Mouse (Mus musculus): ENCODE measurements around the gene Hsdl1. TPM values are rescaled to one million over a fixed set of nuclear protein-coding genes. Genes with fewer than 3 reads are reported as not detected.
A peak's percentile ranks its signal among the peaks of the same experiment; 100 is the strongest.

The Hsdl1 gene
- 40.4 and 42.2 TPM in 2 replicates for polyA plus RNA-seq (2014; fragmentation: Nextera tagmentation; extraction: Ambion mirVana)

- DNase-seq (ENCODE audit: low spot score): peak; percentile 96
- peak within 1 kb of the TSS; percentile 82 for H3K9ac ChIP-seq (ENCODE audit: low read depth, low read length)
- WGBS: under 1% methylated on average over 86 of the region's 97 CpGs
- peak within 1 kb of the TSS; percentile 72 for H3K27ac ChIP-seq (ENCODE audit: low read depth, low read length)
- peak; percentile 86 for ATAC-seq (replicated peaks; ENCODE audit: low FRiP score)
- H3K36me3 ChIP-seq (ENCODE audit: control insufficient read depth, insufficient read depth, low read length): no peaks in the 10 kb centered on the region
- H3K9me3 ChIP-seq (ENCODE audit: control insufficient read depth, low read length): no peaks in the 10 kb centered on the region
- no peaks in the 10 kb centered on the region for H3K27me3 ChIP-seq (replicated peaks; ENCODE audit: control insufficient read depth, insufficient read depth, low read length)
- peak within 1 kb of the TSS; percentile 88 for H3K4me3 ChIP-seq (ENCODE audit: low read depth, low read length)
- H3K4me2 ChIP-seq: peak within 1 kb of the TSS; percentile 99
- peaks cover 27% of the 10 kb centered on the region for H3K4me1 ChIP-seq (replicated peaks; ENCODE audit: control insufficient read depth, insufficient read depth, low read length)
Measured at GRCm38 (mm10) chr8:119574437-119575365, at the start of gene Hsdl1, which contains the start of gene Dnaaf1. TSS of gene Hsdl1 (minus strand) at chr8:119575183. TSS of gene Dnaaf1 (plus strand) at chr8:119575235.

- Histone ChIP-seq H3K4me1 (replicated peaks; ENCODE audit: control insufficient read depth, insufficient read depth, low read length) (peaks cover 13% of the 10 kb centered on the region), H3K4me2 (no peak overlapping the region), H3K27ac (ENCODE audit: low read depth, low read length) (no peak overlapping the region), H3K36me3 (ENCODE audit: control insufficient read depth, insufficient read depth, low read length) (no peaks in the 10 kb centered on the region), H3K9me3 (ENCODE audit: control insufficient read depth, low read length) (no peaks in the 10 kb centered on the region), H3K9ac (ENCODE audit: low read depth, low read length) (no peak overlapping the region), H3K27me3 (replicated peaks; ENCODE audit: control insufficient read depth, insufficient read depth, low read length) (no peaks in the 10 kb centered on the region; the same call in 1 of the 2 replicates), H3K4me3 (ENCODE audit: low read depth, low read length) (no peak overlapping the region)
- 86% methylated on average over 1 of the region's 1 CpGs for WGBS
- DNase-seq (ENCODE audit: low spot score) (no peak), ATAC-seq (replicated peaks; ENCODE audit: low FRiP score) (no peak)
Measured at GRCm38 (mm10) chr8:119623744-119624143, 48.8 kb upstream of the Hsdl1 start.

DNA sequence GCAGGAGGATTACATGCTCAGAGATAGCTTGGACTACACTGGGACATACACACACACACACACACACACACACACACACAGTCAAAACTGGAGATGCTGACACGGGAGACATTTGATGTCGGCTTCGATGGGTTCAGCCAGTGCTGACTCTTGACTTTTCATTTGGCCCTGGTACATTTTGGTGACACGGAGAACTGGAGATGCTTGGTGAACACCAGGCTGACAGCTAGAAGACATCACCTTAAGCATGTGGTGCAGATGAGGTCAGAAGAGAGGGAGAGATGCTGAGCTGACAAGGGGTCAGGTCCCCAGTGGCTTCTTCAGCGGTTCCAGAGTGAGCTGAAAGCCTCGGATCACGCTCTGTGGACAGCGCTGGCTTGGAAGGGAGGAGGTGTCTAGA, 48.1 kb upstream of the Hsdl1 start:
- Histone ChIP-seq H3K4me3 (ENCODE audit: low read depth, low read length) (no peak overlapping the region), H3K36me3 (ENCODE audit: control insufficient read depth, insufficient read depth, low read length) (no peaks in the 10 kb centered on the region), H3K9me3 (ENCODE audit: control insufficient read depth, low read length) (no peaks in the 10 kb centered on the region), H3K4me1 (replicated peaks; ENCODE audit: control insufficient read depth, insufficient read depth, low read length) (peaks cover 13% of the 10 kb centered on the region), H3K27ac (ENCODE audit: low read depth, low read length) (no peak overlapping the region), H3K4me2 (no peak overlapping the region), H3K9ac (ENCODE audit: low read depth, low read length) (no peak overlapping the region), H3K27me3 (replicated peaks; ENCODE audit: control insufficient read depth, insufficient read depth, low read length) (no peaks in the 10 kb centered on the region; the same call in 1 of the 2 replicates)
- DNase-seq (ENCODE audit: low spot score) (no peak), ATAC-seq (replicated peaks; ENCODE audit: low FRiP score) (no peak)
- WGBS: 82% methylated on average over 8 of the region's 8 CpGs

DNA sequence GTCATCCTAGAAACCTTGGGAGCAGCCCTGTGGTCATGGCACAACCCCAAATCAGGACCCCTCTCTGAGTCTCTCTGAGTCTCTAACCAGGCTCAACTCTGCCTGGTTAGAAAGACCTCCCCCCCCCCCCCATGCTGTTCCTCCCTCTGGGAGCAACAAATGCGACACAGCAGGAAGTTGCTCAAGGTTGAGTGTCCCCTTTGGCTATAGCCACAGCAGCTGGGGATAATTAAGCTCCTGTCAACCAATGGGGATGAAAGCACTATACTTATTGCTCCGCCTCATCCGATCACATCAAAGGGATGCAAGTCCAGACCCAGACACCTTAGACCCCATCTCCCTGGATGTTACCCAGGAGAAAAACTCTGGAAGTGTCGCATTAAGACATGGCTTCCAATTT, 47.6 kb upstream of the Hsdl1 start:
- DNase-seq (ENCODE audit: low spot score) (no peak), ATAC-seq (replicated peaks; ENCODE audit: low FRiP score) (no peak)
- Histone ChIP-seq H3K4me3 (ENCODE audit: low read depth, low read length) (no peak overlapping the region), H3K27ac (ENCODE audit: low read depth, low read length) (no peak overlapping the region), H3K9ac (ENCODE audit: low read depth, low read length) (no peak overlapping the region), H3K4me2 (no peak overlapping the region), H3K9me3 (ENCODE audit: control insufficient read depth, low read length) (no peaks in the 10 kb centered on the region), H3K36me3 (ENCODE audit: control insufficient read depth, insufficient read depth, low read length) (no peaks in the 10 kb centered on the region), H3K27me3 (replicated peaks; ENCODE audit: control insufficient read depth, insufficient read depth, low read length) (no peaks in the 10 kb centered on the region; the same call in 1 of the 2 replicates), H3K4me1 (replicated peaks; ENCODE audit: control insufficient read depth, insufficient read depth, low read length) (peaks cover 9% of the 10 kb centered on the region)
- 60% methylated on average over 4 of the region's 4 CpGs for WGBS

- WGBS: 74% methylated on average over 14 of the region's 14 CpGs
- Histone ChIP-seq H3K4me3 (ENCODE audit: low read depth, low read length) (no peak overlapping the region), H3K9ac (ENCODE audit: low read depth, low read length) (no peak overlapping the region), H3K9me3 (ENCODE audit: control insufficient read depth, low read length) (no peaks in the 10 kb centered on the region), H3K4me1 (replicated peaks; ENCODE audit: control insufficient read depth, insufficient read depth, low read length) (no peaks in the 10 kb centered on the region), H3K27ac (ENCODE audit: low read depth, low read length) (no peak overlapping the region), H3K27me3 (replicated peaks; ENCODE audit: control insufficient read depth, insufficient read depth, low read length) (no peaks in the 10 kb centered on the region; the same call in 1 of the 2 replicates), H3K36me3 (ENCODE audit: control insufficient read depth, insufficient read depth, low read length) (no peaks in the 10 kb centered on the region), H3K4me2 (no peak overlapping the region)
- ATAC-seq (replicated peaks; ENCODE audit: low FRiP score) (no peak), DNase-seq (ENCODE audit: low spot score) (no peak)
Measured at GRCm38 (mm10) chr8:119620848-119621465, 46.0 kb upstream of the Hsdl1 start.

- no peaks in the 10 kb centered on the region for H3K9me3 ChIP-seq (ENCODE audit: control insufficient read depth, low read length)
- H3K4me1 ChIP-seq (replicated peaks; ENCODE audit: control insufficient read depth, insufficient read depth, low read length): no peaks in the 10 kb centered on the region
- ATAC-seq (replicated peaks; ENCODE audit: low FRiP score) (no peak), DNase-seq (ENCODE audit: low spot score) (no peak)
- H3K27ac ChIP-seq (ENCODE audit: low read depth, low read length): no peak overlapping the region
- H3K9ac ChIP-seq (ENCODE audit: low read depth, low read length): no peak overlapping the region
- no peaks in the 10 kb centered on the region for H3K36me3 ChIP-seq (ENCODE audit: control insufficient read depth, insufficient read depth, low read length)
- H3K4me2 ChIP-seq: no peak overlapping the region
- H3K27me3 ChIP-seq (replicated peaks; ENCODE audit: control insufficient read depth, insufficient read depth, low read length): peaks cover under 1% of the 10 kb centered on the region; the same call in 1 of the 2 replicates
- H3K4me3 ChIP-seq (ENCODE audit: low read depth, low read length): no peak overlapping the region
- 62% methylated on average over 6 of the region's 6 CpGs for WGBS
Measured at GRCm38 (mm10) chr8:119620116-119620840, 45.3 kb upstream of the Hsdl1 start.

DNA sequence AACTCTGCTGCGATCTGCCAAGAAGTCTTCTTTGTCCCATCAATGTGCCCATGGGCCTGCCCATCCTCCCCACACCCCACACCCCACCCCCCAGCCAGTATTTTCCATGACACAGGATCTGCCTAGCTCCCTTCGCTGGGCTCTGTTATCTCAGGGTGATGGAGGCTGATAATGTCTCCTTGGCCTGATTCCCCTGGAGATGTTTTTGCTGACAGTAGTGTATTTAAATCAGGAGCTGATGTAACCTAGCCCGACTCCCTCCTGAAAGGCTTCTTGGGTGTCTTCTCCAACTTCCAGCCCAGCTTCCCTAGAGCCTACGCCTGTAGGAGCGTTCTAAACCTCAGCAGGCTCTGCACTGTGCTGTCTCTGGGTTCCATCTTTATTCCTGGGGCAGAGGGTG, 43.9 kb upstream of the Hsdl1 start:
- no peak for DNase-seq (ENCODE audit: low spot score)
- Histone ChIP-seq H3K4me3 (ENCODE audit: low read depth, low read length) (no peak overlapping the region), H3K4me2 (no peak overlapping the region), H3K9ac (ENCODE audit: low read depth, low read length) (no peak overlapping the region), H3K9me3 (ENCODE audit: control insufficient read depth, low read length) (no peaks in the 10 kb centered on the region), H3K36me3 (ENCODE audit: control insufficient read depth, insufficient read depth, low read length) (no peaks in the 10 kb centered on the region), H3K27me3 (replicated peaks; ENCODE audit: control insufficient read depth, insufficient read depth, low read length) (peaks cover 8% of the 10 kb centered on the region; the same call in 1 of the 2 replicates), H3K27ac (ENCODE audit: low read depth, low read length) (no peak overlapping the region), H3K4me1 (replicated peaks; ENCODE audit: control insufficient read depth, insufficient read depth, low read length) (no peaks in the 10 kb centered on the region)
- no peak for ATAC-seq (replicated peaks; ENCODE audit: low FRiP score)
- 44% methylated on average over 5 of the region's 5 CpGs for WGBS

GRCm38 (mm10) chr8:119617586-119617985, 42.6 kb upstream of the Hsdl1 start:
- Histone ChIP-seq H3K4me2 (no peak overlapping the region), H3K4me3 (ENCODE audit: low read depth, low read length) (no peak overlapping the region), H3K4me1 (replicated peaks; ENCODE audit: control insufficient read depth, insufficient read depth, low read length) (no peaks in the 10 kb centered on the region), H3K9ac (ENCODE audit: low read depth, low read length) (no peak overlapping the region), H3K9me3 (ENCODE audit: control insufficient read depth, low read length) (no peaks in the 10 kb centered on the region), H3K27me3 (replicated peaks; ENCODE audit: control insufficient read depth, insufficient read depth, low read length) (peaks cover 8% of the 10 kb centered on the region; the same call in 1 of the 2 replicates), H3K27ac (ENCODE audit: low read depth, low read length) (no peak overlapping the region), H3K36me3 (ENCODE audit: control insufficient read depth, insufficient read depth, low read length) (no peaks in the 10 kb centered on the region)
- 91% methylated on average over 5 of the region's 5 CpGs for WGBS
- DNase-seq (ENCODE audit: low spot score) (no peak), ATAC-seq (replicated peaks; ENCODE audit: low FRiP score) (no peak)
